ENCODE assay signal across 2 mouse cellular contexts in the genomic region with DNA sequence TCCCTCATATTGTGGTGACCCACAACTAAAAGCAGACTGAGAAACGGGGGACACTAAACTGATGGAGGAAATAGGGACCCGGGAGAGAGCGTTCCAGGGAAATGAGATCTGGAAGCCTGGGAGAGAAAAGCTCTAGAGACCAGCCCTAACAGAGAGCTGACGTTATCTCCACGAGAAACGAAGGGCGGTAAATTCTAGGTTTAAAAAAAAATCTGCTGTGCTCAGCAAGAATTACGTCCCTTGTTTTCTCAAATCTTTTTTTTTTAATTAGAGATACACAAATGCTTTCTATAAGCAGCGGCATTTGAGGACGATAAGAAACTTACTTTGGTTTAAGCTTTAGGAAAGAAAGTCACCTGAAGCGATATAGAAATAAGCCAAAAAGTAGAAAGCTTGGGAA.
TF ChIP-seq lines count a peak whose summit lies in the region.

No protein-coding gene starts in this region.

TF ChIP-seq in CH12.LX, 34 proteins besides CTCF, POLR2A, EP300 and RAD21 (continued from another document):
- TF ChIP-seq KAT2A (IDR thresholded peaks at IDR 0.05; ENCODE audit: insufficient replicate concordance, low read length), result no peak
- TF ChIP-seq MXI1 (IDR thresholded peaks at IDR 0.05; ENCODE audit: low read depth, low read length), result no peak

TF ChIP-seq in MEL, 35 proteins besides CTCF, POLR2A, EP300 and RAD21 (continued from another document):
- TF ChIP-seq MAFK (IDR thresholded peaks at IDR 0.05; ENCODE audit: borderline replicate concordance, low read depth, low read length), result 0 out of 2 replicates have a peak, but pooled peaks have one; percentile 24
- no peak for TF ChIP-seq GABPA (IDR thresholded peaks at IDR 0.05; ENCODE audit: low read depth, low read length)
- no peak for TF ChIP-seq NELFE (IDR thresholded peaks at IDR 0.05; ENCODE audit: low read depth, low read length)
- no peak for TF ChIP-seq MYC (IDR thresholded peaks at IDR 0.05; ENCODE audit: low read depth, low read length)
